Comparison of ENCODE assay signal across 8 mouse cellular contexts in genomic region chr10:7333077-7333747, GRCm38 (mm10).
A peak's percentile ranks its signal among the peaks of the same experiment; 100 is the strongest.
DNase-seq lines count a peak whose midpoint lies in the region; ATAC-seq lines count a peak whose summit lies in the region.

No protein-coding gene starts in this region.

- peak; percentile 73 for DNase-seq in Muller cell, postnatal 12 days (ENCODE audit: inconsistent ontology term)
- peak; percentile 82 to 85 for DNase-seq in cerebellum, adult 18-20 months
- peak; percentile 86 for DNase-seq in forelimb bud, embryonic 11.5 days (ENCODE audit: low read depth, low spot score)
- peak; percentile 89 for DNase-seq in hindbrain, embryonic 11.5 days (ENCODE audit: low spot score)
- DNase-seq in layer of hippocampus, adult 9-10 months (ENCODE audit: low spot score) = peak; percentile 58
- DNase-seq in retina, postnatal 1 day = peak; percentile 88
- peak; percentile 66 for DNase-seq in thymus, postnatal 4 days

- no peaks in the 10 kb centered on the region for H3K27me3 ChIP-seq in hindbrain, embryonic 11.5 days (ENCODE audit: control insufficient read depth, insufficient read depth, low read length)
- H3K27me3 ChIP-seq in lung, embryonic 16.5 days (ENCODE audit: control insufficient read depth, insufficient read depth, low read depth, low read length) = no peaks in the 10 kb centered on the region

- 44% methylated on average over 11 of the region's 11 CpGs for WGBS in hindbrain, embryonic 11.5 days
- WGBS in lung, embryonic 16.5 days = 42% methylated on average over 11 of the region's 11 CpGs

- no peaks in the 10 kb centered on the region for H3K36me3 ChIP-seq in hindbrain, embryonic 11.5 days (ENCODE audit: control insufficient read depth, insufficient read depth, low read length)
- no peaks in the 10 kb centered on the region for H3K36me3 ChIP-seq in lung, embryonic 16.5 days (ENCODE audit: control insufficient read depth, insufficient read depth, low read length)

- no peaks in the 10 kb centered on the region for H3K9me3 ChIP-seq in hindbrain, embryonic 11.5 days (ENCODE audit: control insufficient read depth, low read length)
- no peaks in the 10 kb centered on the region for H3K9me3 ChIP-seq in lung, embryonic 16.5 days (ENCODE audit: control insufficient read depth, low read length)

- H3K4me3 ChIP-seq in hindbrain, embryonic 11.5 days (ENCODE audit: low read depth, low read length) = no peak overlapping the region
- no peak overlapping the region for H3K4me3 ChIP-seq in lung, embryonic 16.5 days (ENCODE audit: low read length)

- H3K27ac ChIP-seq in hindbrain, embryonic 11.5 days (ENCODE audit: low read depth, low read length) = no peak overlapping the region
- H3K27ac ChIP-seq in lung, embryonic 16.5 days (ENCODE audit: low read length) = no peak overlapping the region

- H3K4me1 ChIP-seq in hindbrain, embryonic 11.5 days (replicated peaks; ENCODE audit: control insufficient read depth, insufficient read depth, low read length) = no peaks in the 10 kb centered on the region
- no peaks in the 10 kb centered on the region for H3K4me1 ChIP-seq in lung, embryonic 16.5 days (replicated peaks; ENCODE audit: control insufficient read depth, insufficient read depth, low read length)

- ATAC-seq in hindbrain, embryonic 11.5 days (ENCODE audit: low FRiP score) = peak; percentile 93
- ATAC-seq in lung, embryonic 16.5 days (ENCODE audit: low read depth) = peak; percentile 76

- H3K4me2 ChIP-seq in hindbrain, embryonic 11.5 days (replicated peaks; ENCODE audit: low read depth, low read length) = no peak overlapping the region
- no peak overlapping the region for H3K4me2 ChIP-seq in lung, embryonic 16.5 days (ENCODE audit: low read depth, low read length)

- no peak overlapping the region for H3K9ac ChIP-seq in hindbrain, embryonic 11.5 days (ENCODE audit: low read depth, low read length)
- no peak overlapping the region for H3K9ac ChIP-seq in lung, embryonic 16.5 days (ENCODE audit: low read length)
